Mouse (Mus musculus): Measurements from ENCODE around the gene Lhx5.

- TF ChIP-seq CTCF (IDR thresholded peaks at IDR 0.05), result no peak
- no peak for TF ChIP-seq POLR2A (IDR thresholded peaks at IDR 0.05; ENCODE audit: insufficient read depth, low read depth, low read length)
Measured at GRCm38 (mm10) chr5:120468336-120468735, 36.8 kb downstream of the Lhx5 start.

Data from heart, adult 2 months (tissue).